Mouse (Mus musculus) embryonic facial prominence, embryonic 10.5 days (tissue): ENCODE data around the gene Ampd2. TPM values are rescaled to one million over a fixed set of nuclear protein-coding genes. Genes with fewer than 3 reads are reported as not detected.

Experiments
- DNase-seq: peaks from one replicate; pipeline ENCODE4 v3.0.0-alpha.2; 2017; ENCODE audit warnings: low spot score
- H3K27ac ChIP-seq: fragments of 300-500 bp; sonication (generic); replicated peaks from 2 replicates; pipeline ENCODE4 v1.5.1; 2016; ENCODE audit warnings: mild to moderate bottlenecking
- H3K27me3 ChIP-seq: fragments of 300-500 bp; sonication (generic); replicated peaks from 2 replicates; pipeline ENCODE4 v1.6.1; 2016; ENCODE audit warnings: low read depth, mild to moderate bottlenecking; ENCODE audit not compliant: poor library complexity, severe bottlenecking
- H3K36me3 ChIP-seq: fragments of 300-500 bp; sonication (generic); replicated peaks from 2 replicates; pipeline ENCODE4 v1.6.1; 2016; ENCODE audit warnings: mild to moderate bottlenecking, moderate library complexity
- H3K4me1 ChIP-seq: fragments of 300-500 bp; sonication (generic); 2 replicates; pipeline ENCODE4 v1.6.1; 2016
- H3K4me3 ChIP-seq: fragments of 300-500 bp; sonication (generic); 2 replicates; pipeline ENCODE4 v1.5.1; 2016; ENCODE audit warnings: mild to moderate bottlenecking, moderate library complexity
- H3K9me3 ChIP-seq: fragments of 300-500 bp; sonication (generic); 2 replicates; pipeline ENCODE4 v1.6.1; 2016; ENCODE audit warnings: mild to moderate bottlenecking
- WGBS: fragments of 180-500 bp; shearing (Covaris S2); methylation state at CpG from one replicate; pipeline ENCODE4 v1.1.7; 2016; 5-methylcytosine and 5-hydroxymethylcytosine counted together
- polyA plus RNA-seq: library from polyadenylated mRNA; unstranded; fragments of >200 nt; fragmentation: Nextera tagmentation; extraction: Ambion mirVana; gene quantifications from 2 replicates; pipeline ENCODE4 v1.2.1, GENCODE M21; 2016

Ampd2 gene
- polyA plus RNA-seq, 1 experiment from 2014 or later, result 70.6 TPM

DNA sequence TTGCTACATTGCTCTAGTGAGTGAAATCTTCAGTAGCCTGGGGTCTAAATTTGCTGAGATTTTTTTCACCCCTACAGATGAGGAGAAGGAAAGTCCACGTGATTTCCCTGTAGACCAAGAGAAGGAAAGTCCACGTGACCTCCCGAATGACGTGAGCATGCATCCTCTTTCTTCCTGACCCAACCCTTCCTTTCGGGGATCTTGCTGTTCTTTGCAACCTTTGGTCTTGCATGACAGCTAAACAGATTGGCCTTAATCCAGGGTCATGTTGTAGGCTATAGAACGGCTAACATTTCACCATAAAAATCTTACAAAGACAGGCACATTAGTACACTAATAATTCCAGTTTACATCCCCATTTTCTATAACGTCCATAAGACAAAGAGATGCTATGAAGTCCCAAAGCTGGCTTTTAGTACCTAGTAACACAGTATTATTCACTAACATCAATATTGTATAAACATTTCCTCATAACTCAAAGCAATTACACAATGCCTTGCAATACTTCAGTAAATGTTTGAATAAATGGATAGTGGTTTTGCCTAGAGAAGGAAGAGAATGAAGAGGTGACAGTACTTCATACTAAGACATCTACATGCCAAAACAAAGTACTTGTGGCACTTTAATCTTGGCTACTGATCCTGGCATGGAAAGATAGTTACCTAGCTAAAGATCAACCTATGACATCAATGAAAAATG lies 27.3 kb upstream of the Ampd2 start:
- Histone ChIP-seq H3K36me3 (peaks cover 98% of the 10 kb centered on the region), H3K27me3 (no peaks in the 10 kb centered on the region), H3K4me3 (no peak overlapping the region), H3K9me3 (no peaks in the 10 kb centered on the region), H3K27ac (no peak overlapping the region), H3K4me1 (no peaks in the 10 kb centered on the region)
- DNase-seq, result no peak
- WGBS, result 90% methylated on average over 7 of the region's 7 CpGs

GRCm38 (mm10) chr3:108112666-108113065 lies 26.2 kb upstream of the Ampd2 start:
- no peaks in the 10 kb centered on the region for H3K4me1 ChIP-seq
- H3K36me3 ChIP-seq, result peaks cover 98% of the 10 kb centered on the region
- H3K4me3 ChIP-seq, result no peak overlapping the region
- 91% methylated on average over 4 of the region's 4 CpGs for WGBS
- no peak overlapping the region for H3K27ac ChIP-seq
- no peak for DNase-seq
- H3K27me3 ChIP-seq, result no peaks in the 10 kb centered on the region
- H3K9me3 ChIP-seq, result no peaks in the 10 kb centered on the region

DNA sequence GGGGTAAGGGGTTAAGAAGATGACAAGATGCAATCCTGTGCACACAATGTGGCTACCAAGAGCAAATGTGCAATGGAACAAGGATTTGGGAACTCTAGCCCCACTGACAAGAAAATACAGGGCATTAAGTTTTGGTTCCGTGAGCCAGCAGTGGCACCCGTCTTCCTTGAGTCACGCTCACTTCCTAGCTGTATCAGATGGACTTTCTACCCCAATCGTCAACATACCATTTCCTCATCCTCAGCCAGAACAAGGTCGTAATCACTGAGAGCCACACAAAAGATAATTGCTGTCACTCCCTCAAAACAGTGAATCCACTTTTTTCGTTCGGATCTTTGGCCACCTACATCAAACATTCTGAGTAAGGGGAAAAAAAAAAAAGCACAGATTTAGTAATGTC lies 25.8 kb upstream of the Ampd2 start:
- peaks cover 97% of the 10 kb centered on the region for H3K36me3 ChIP-seq
- H3K27ac ChIP-seq, result no peak overlapping the region
- H3K9me3 ChIP-seq, result no peaks in the 10 kb centered on the region
- H3K27me3 ChIP-seq, result no peaks in the 10 kb centered on the region
- no peaks in the 10 kb centered on the region for H3K4me1 ChIP-seq
- DNase-seq, result no peak
- no peak overlapping the region for H3K4me3 ChIP-seq
- 91% methylated on average over 7 of the region's 7 CpGs for WGBS

DNA sequence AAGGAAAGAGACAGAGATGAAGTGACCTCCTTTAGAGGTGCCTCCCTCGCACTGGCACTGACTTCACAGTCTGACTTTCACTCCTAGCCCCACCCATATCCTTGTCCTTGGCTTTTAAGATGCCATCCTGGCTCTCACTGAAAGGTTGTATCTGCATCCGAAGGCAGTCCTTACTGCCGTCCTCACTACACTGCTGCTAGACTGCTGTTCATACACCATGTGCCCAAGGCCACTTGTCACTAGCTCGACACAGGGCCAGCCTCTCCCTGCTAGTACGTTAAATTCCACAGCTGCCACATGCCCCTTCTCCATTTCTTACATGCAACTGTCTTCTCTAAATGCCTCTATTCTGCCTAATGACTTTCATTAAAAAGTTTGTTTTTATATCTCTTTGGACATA lies 24.9 kb upstream of the Ampd2 start:
- H3K4me1 ChIP-seq, result no peaks in the 10 kb centered on the region
- peaks cover 92% of the 10 kb centered on the region for H3K36me3 ChIP-seq
- H3K9me3 ChIP-seq, result no peaks in the 10 kb centered on the region
- no peak for DNase-seq
- no peak overlapping the region for H3K4me3 ChIP-seq
- no peaks in the 10 kb centered on the region for H3K27me3 ChIP-seq
- WGBS, result 93% methylated on average over 5 of the region's 5 CpGs
- H3K27ac ChIP-seq, result no peak overlapping the region

DNA sequence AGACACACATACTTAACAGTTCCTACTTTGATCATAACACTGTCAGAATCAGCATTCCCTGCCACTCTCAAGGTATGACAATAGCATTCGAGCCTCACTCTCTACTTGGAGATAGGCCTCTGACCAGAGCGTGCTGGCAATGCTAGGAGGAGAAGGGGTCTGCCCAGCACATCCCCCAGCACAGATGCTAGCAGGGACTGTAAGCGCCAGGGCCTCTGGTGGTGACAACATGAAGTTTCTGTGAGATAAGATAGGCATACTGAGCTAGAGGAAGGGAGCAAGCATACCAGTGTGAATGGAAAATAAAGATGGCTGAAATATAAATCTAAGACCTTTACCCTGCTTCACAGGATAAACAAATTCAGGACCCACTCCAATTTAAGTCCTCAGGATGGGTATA lies 18.8 kb upstream of the Ampd2 start:
- Histone ChIP-seq H3K4me1 (no peaks in the 10 kb centered on the region), H3K36me3 (peaks cover 48% of the 10 kb centered on the region), H3K27ac (no peak overlapping the region), H3K27me3 (no peaks in the 10 kb centered on the region), H3K9me3 (no peaks in the 10 kb centered on the region), H3K4me3 (no peak overlapping the region)
- no peak for DNase-seq
- WGBS, result 90% methylated on average over 3 of the region's 3 CpGs

- Histone ChIP-seq H3K4me3 (no peak overlapping the region), H3K27me3 (no peaks in the 10 kb centered on the region), H3K9me3 (no peaks in the 10 kb centered on the region), H3K4me1 (no peaks in the 10 kb centered on the region), H3K36me3 (peaks cover 18% of the 10 kb centered on the region), H3K27ac (no peak overlapping the region)
- DNase-seq, result no peak
- 92% methylated on average over 6 of the region's 6 CpGs for WGBS
These were observed 15.6 kb upstream of the Ampd2 start for GRCm38 (mm10) chr3:108102075-108102474.

- peaks cover 17% of the 10 kb centered on the region for H3K36me3 ChIP-seq
- H3K27ac ChIP-seq, result no peak overlapping the region
- WGBS, result 65% methylated on average over 3 of the region's 3 CpGs
These were observed 15.1 kb upstream of the Ampd2 start for GRCm38 (mm10) chr3:108101594-108101993.

DNA sequence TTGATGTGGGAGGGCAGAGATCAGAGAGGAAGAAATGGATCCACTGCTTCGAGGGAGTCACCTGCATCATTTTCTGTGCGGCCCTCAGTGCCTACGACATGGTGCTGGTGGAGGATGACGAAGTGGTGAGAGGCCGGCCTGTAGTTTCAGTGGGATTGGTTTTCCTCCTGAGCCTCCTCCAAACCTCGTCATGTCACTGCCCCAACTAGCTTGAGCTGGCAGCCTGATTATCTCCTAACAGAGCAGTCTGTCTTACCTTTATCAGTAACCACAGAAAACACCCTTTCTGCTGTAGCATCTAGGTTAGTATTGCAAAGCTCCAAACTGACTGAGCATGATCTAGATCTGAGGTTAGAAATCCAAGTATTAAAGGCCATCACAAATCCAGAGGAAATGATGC lies 11.9 kb upstream of the Ampd2 start:
- no peak for DNase-seq
- H3K4me1 ChIP-seq, result no peaks in the 10 kb centered on the region
- no peaks in the 10 kb centered on the region for H3K36me3 ChIP-seq
- H3K27ac ChIP-seq, result no peak overlapping the region
- no peaks in the 10 kb centered on the region for H3K27me3 ChIP-seq
- H3K9me3 ChIP-seq, result no peaks in the 10 kb centered on the region
- 78% methylated on average over 6 of the region's 6 CpGs for WGBS
- H3K4me3 ChIP-seq, result no peak overlapping the region

More at GRCm38 (mm10) chr3:108101594-108101993, 15.1 kb upstream of the Ampd2 start:
- H3K27me3 ChIP-seq, result no peaks in the 10 kb centered on the region
- DNase-seq, result no peak
- no peaks in the 10 kb centered on the region for H3K4me1 ChIP-seq
- no peak overlapping the region for H3K4me3 ChIP-seq
- H3K9me3 ChIP-seq, result no peaks in the 10 kb centered on the region

DNA sequence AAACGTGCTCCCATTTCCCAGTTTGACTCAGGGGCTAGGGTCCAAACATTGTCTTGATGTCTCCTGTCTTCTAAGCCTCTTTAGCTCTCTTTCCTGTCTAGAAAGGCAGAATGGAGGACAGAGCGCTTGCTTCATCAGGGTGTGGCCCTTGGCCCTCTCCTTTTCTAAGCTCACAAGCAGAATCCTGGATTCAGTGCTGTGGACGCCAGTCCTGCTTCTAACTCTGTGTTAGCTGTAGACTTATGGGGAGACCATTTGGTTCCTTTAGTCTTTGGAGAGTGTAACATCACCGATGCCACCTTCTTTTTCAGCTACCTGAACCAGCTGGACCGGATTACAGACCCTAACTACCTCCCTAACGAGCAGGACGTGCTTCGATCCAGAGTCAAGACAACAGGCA lies 11.2 kb upstream of the Ampd2 start:
- H3K4me3 ChIP-seq, result no peak overlapping the region
- H3K27ac ChIP-seq, result no peak overlapping the region; the same call in 1 of the 2 replicates
- no peaks in the 10 kb centered on the region for H3K27me3 ChIP-seq
- no peaks in the 10 kb centered on the region for H3K4me1 ChIP-seq
- no peaks in the 10 kb centered on the region for H3K9me3 ChIP-seq
- no peaks in the 10 kb centered on the region for H3K36me3 ChIP-seq
- 77% methylated on average over 8 of the region's 8 CpGs for WGBS
- no peak for DNase-seq

DNA sequence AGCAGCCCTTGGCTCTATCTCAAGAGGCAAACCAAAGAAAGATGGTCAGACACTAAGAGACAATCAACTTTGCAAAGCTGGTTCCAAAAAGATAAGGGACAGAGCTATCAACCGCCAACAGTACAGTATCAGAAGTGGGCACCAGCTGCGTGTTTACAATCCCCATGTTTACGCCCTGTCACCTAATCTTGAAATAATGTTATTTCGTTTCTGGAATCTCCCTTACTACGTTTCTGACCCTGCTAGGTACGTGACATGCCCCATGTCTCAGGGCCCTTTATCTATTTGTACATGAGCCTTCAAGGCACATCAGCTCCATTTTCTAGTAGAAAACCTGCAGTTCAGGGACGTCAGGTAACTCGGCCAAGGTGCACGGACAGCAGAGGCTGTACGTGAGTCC lies 10.3 kb upstream of the Ampd2 start:
- Histone ChIP-seq H3K4me1 (no peaks in the 10 kb centered on the region), H3K27ac (no peak overlapping the region), H3K4me3 (no peak overlapping the region), H3K36me3 (no peaks in the 10 kb centered on the region), H3K27me3 (no peaks in the 10 kb centered on the region), H3K9me3 (no peaks in the 10 kb centered on the region)
- 88% methylated on average over 10 of the region's 10 CpGs for whole genome bisulfite sequencing
- DNase-seq, result no peak

DNA sequence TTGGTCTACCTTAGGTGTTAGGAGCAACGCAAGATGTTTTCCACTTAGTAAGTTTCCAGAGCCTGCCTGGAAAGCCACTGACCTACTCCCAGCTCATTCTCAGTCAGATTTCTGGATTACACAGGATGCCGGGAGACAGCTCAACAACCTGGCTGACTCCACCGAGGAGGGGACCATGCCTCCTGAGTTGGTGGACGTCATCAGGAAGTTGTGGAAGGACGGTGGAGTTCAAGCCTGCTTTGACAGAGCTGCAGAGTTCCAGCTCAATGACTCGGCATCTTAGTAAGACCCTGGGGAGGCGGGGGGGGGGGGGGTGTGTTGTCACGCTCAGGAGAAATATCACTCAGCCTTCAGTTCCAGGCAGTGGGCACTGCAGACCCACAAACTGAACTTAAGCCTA lies 9.8 kb upstream of the Ampd2 start:
- WGBS, result 84% methylated on average over 8 of the region's 8 CpGs
- Histone ChIP-seq H3K4me3 (no peak overlapping the region), H3K9me3 (no peaks in the 10 kb centered on the region), H3K4me1 (no peaks in the 10 kb centered on the region), H3K27ac (no peak overlapping the region), H3K27me3 (no peaks in the 10 kb centered on the region), H3K36me3 (no peaks in the 10 kb centered on the region)
- DNase-seq, result no peak

DNA sequence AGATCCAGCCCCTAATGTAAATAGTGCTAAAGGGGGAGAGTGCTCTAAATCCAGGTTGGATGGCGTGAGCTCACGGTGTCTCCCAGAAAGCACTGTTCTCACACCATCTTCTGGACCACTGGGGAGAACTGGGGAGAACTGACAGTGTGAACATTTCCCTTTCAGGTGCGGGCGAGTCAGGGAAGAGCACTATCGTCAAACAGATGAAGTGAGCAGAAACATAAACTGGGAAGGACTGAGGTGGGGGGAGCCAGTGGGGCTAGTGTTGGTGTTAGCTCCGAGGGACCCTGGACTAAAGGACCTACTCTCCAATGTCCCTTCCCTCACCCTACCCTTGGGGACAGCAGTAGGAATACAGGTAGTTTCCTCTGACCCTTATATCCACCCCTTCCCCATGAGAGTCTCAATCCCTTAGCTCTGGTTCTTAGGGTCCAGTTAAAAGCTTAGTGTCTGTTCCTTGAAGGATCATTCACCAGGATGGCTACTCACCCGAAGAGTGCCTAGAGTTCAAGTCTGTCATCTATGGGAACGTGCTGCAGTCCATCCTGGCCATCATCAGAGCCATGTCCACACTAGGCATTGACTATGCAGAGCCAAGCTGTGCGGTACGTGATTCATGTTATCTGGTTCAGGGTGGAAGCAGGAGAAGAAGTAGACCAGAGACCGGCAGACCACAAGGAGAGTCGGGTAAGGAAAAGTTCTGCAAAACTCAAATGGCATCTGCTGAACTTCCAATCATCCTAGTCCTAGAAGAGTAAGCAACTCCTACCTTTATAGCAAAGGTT lies 8.7 kb upstream of the Ampd2 start:
- Histone ChIP-seq H3K27me3 (no peaks in the 10 kb centered on the region), H3K4me3 (no peak overlapping the region), H3K9me3 (no peaks in the 10 kb centered on the region), H3K27ac (no peak overlapping the region), H3K4me1 (0 out of 2 replicates have a peak, but pooled peaks cover under 1% of the 10 kb centered on the region), H3K36me3 (no peaks in the 10 kb centered on the region)
- no peak for DNase-seq
- WGBS, result 92% methylated on average over 12 of the region's 12 CpGs

- 82% methylated on average over 1 of the region's 1 CpGs for WGBS
- H3K27me3 ChIP-seq, result no peaks in the 10 kb centered on the region
These were observed 7.7 kb upstream of the Ampd2 start for GRCm38 (mm10) chr3:108094146-108094545.

More at GRCm38 (mm10) chr3:108094146-108094545, 7.7 kb upstream of the Ampd2 start:
- no peak for DNase-seq
- no peaks in the 10 kb centered on the region for H3K36me3 ChIP-seq
- H3K27ac ChIP-seq, result no peak overlapping the region
- peaks cover 7% of the 10 kb centered on the region for H3K4me1 ChIP-seq
- H3K4me3 ChIP-seq, result no peak overlapping the region
- no peaks in the 10 kb centered on the region for H3K9me3 ChIP-seq
